Mouse (Mus musculus): Measurements from ENCODE around the gene Gdap1l1.

Gdap1l1 gene

DNA sequence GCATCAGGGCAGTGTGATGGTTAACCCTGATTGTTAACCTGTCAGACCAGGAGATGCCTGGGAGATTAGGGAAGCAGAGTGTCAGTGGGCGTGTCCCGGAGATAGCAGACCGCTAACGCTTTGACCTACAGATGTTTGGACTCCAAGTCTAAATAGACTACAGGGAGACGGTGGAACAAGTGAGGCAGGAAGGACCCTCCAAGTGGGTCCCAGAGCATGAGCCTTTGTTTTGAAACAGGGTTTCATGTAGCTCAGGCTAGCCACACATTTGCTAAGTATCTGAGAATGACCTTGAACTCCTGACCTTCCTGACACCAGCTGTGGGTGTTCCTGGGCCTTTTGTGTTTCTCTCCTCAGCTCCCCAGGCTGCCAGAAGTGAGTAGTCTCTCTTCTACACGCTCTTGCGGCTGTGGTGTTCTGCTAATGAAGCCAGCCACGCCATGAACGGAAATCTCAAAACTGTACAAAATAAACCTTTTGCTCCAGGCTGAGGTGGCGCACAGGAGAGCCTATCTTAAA lies 25.0 kb downstream of the Gdap1l1 start:
- peak; percentile 98 for DNase-seq (ENCODE audit: low read depth, low spot score)

DNA sequence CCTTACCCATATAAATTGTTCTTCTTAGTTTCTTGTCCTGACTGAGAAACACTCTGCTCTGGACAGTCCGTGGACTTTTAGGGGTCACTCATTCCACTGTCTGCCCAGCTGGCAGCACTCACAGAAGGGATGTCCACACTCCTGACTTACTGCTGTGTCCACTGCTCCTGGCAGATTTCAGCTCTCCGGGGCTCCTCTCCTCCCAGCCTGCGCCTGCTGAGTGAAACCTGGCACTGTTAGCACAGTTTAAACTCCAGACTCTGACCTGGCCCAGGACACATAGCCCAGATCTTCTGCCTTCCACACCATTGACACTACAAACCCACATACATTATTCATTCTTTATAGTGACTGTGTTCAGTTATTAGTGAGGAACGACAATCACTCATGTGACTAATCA lies 25.7 kb downstream of the Gdap1l1 start:
- DNase-seq (ENCODE audit: low read depth, low spot score) = no peak

DNA sequence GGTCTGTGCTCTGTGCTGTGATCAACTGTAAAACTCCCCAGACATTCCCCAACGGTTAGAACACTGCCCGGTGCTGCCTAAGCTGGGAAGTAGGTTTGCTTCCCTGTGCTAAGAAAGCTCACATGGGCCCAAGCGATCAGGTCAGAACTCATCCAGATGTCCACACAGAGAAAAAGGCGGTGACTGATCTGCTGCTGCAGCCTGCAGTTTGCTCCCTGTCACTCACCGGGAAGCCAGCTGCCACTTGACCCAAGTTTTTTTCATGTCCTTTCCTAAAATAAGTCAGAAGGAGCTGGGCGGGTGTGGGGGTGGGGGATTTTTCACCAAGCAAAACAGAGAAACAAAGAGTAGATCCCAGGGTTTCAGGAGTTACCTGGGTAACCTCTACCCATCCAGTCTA lies 26.3 kb downstream of the Gdap1l1 start:
- no peak for DNase-seq (ENCODE audit: low read depth, low spot score)

DNA sequence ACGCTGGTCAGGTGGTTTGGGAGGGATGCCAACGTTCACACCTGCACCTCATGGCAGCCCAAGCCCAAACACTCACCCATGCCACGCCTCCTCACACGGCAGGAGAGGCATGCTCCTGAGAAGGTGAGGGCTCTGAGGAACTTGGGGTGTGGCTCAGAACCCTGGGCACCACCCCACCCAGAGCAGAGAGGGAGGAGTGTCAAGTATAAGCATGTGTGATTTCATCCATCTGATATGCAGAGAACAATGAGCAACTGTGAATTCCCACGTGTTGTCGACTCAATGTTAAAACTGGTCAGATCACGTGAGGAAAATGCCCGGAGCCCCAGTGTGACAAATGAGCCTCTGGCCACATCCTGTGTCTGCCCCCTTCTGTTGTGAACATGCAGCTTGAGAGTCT lies 28.5 kb downstream of the Gdap1l1 start:
- DNase-seq (ENCODE audit: low read depth, low spot score) = no peak

DNA sequence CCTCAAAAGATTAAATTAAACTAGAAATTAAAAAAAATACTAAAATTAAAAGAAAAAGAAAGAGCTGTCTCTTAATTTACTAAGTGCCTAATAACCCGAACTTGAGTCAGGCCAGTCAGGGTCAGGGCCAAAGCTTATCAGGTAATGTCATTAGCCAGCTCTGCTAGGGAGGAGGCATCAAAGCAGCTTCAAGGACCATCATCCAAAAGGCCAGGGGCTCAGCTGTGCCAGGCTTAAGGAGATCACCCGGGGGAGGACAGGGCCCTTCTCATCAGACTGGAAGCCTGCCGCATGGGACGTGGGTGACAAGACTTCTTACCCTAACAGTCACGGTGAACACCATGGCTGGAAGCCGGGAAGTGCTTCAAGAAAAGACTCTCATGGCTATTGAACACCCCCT lies 29.3 kb downstream of the Gdap1l1 start:
- no peak for DNase-seq (ENCODE audit: low read depth, low spot score)

DNA sequence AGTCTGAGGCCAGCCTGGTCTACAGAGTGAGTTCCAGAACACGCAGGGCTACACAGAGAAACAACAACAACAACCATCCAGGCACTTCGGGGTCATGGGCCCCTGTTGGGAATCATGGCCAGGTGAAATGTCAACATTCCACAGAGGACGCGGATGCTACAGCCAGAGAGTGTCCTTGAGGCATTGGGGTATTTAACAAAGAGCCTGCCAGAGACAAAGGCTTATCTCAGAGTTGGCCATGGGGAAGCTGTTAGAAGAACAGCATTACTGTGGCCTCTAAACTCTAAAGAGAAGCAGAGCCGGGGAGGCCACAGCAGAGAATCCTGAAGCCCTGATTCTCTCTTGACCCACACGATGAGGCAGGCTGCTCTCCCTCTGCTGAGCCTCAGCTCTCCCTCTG lies 30.6 kb downstream of the Gdap1l1 start:
- no peak for DNase-seq (ENCODE audit: low read depth, low spot score)

DNA sequence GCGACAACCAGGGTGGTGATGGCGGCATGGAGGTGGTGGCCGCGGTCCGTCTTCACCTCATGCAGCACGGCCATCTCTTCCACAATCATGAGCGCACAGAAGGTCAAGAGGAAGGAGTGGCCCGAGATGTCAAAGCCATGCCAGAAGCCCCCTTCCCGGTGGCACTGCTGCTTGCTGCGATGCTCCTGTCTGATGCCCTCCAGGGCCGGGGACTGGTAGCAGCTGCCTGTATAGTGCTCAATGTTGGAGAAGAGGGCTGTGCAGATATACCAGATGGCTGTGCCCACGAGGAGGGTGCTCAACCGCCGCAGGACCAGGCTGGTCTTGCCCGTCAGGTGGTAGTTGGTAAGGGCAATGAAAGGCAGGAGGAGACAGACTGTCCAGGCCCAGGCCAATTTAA lies 31.4 kb downstream of the Gdap1l1 start:
- no peak for DNase-seq (ENCODE audit: low read depth, low spot score)

DNA sequence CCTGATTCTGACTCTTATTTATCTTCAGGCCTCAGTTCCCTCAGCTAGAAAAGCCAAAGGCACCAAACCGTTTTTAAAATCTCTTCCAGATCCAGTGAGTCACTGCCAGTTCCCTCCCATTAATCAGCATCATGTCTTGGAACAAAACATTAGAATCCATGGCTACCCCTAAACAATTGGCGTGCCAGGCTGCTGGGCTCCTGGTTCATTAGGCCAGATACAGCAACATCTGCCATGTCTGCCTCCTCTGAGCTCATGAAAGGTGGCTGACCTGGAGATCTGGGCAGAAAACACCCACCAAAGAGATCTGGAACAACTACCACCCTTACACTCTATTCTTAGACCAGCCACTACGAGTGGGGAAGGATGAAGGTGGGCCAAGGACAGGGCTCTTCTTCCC lies 32.9 kb downstream of the Gdap1l1 start:
- DNase-seq (ENCODE audit: low read depth, low spot score) = no peak

DNA sequence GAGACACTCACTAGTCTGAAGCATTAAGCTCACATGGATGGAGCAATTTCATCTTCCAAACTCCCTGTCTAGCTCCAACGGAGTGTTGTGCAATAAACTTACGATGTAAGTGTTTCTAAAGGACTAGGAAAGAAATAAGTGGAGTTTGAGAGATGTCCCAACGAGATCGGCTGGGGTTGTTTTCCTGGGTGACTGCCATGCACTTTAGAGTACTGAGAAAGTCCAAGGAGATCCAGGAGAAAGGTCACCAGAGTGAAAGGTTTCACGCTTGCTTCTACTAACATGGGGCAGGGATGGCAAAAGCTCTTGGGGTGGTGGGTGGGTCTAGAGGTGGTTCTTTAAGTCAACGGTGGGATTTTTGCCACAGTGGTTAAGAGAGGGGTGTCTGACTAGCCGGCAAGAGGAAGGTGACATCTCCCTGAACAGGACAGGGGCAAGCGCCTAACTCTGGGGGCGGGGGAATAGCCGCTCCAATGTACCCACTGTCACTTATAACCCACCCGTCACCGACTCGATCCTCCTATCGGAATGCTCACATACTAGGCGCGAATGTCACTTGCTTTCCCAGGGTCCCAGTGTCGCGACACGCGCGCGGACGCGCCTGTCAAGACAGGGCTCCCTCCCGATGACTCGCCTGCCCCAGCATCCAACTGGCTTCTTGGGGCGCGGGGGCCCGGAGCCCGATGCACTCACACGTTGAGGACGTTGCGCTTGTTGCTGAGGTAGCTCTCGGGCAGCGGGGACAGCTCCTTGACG lies 33.6 kb downstream of the Gdap1l1 start:
- no peak for DNase-seq (ENCODE audit: low read depth, low spot score)

DNA sequence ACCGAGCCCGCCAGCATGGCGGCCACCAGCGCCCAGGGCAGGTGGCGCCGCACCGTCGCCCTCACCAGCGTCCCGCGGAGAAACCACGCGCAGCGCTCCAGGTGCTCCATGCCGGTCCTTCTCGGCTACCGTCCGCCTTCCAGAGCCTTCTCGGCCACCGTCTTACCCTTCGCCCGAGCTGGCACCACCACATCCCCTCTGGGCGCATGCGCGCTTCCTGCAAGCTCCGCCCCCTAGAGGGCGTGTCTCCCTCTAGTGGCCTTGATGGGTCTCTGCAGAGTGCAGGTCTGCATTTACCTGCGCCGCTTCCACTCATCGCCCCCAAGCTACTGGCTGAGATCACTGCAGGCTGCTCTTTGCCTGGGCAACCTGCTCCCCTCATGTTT lies 34.2 kb downstream of the Gdap1l1 start, which contains the start of gene Fitm2:
Gene Fitm2 (minus strand): TSS at position 164 of the 386 bp plus-strand sequence.
- DNase-seq (ENCODE audit: low read depth, low spot score) = peak; percentile 99

DNA sequence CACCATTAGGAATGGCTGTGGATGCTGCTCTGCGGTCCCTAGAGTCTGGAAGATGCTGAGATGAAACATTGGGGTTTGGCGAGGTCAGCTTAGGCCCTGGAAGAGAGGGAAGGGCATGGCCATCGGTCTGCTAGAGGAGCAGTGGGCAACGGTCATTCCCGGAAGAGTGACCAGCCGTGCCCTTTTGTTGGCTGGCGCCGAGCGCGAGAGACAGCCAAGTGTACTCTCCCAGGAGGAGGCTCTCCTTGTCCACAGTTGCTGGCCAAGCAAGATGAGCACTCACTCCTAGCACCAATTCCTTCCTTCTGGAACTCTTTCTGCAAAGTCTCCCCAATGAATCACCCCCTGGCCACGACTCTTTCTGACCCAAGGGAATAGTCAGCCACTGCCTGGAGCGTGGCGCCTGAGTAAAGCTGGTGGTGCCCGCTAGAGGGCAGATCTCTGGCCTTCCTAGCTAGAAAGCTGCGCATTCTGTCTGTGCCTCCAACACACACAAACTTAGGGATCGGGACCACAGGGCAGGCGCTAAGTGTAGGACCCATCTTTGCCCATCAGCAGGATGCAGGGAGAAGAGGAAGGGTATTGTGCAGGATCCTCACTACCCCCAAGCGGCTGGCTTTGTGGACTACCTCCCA lies 42.0 kb downstream of the Gdap1l1 start:
- DNase-seq (ENCODE audit: low read depth, low spot score) = peak; percentile 79

DNA sequence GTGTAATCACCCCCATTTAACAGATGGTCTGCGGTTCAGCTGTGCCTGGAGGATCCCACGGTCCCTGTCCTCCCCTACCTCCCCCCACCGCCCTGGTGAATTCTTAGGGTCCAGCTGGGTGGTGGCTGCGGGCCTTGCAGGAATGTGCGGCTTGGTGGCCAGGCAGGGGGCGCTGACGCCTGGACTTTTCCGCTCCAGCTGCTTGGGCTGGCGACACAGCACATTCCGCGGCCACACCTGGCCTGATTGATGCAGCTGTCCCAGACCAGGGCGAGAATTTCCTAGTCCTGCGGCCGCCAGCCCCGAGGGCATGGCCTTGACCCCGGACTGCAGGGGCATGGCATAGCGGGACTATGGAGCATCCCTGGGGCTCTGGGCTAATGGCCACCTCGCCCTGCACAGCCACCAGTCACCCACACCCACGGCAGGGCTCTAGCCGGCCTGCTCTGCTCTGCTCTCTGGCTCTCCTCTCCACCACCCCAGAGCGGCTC lies 43.3 kb downstream of the Gdap1l1 start:
- peak; percentile 49 for DNase-seq (ENCODE audit: low read depth, low spot score)

DNA sequence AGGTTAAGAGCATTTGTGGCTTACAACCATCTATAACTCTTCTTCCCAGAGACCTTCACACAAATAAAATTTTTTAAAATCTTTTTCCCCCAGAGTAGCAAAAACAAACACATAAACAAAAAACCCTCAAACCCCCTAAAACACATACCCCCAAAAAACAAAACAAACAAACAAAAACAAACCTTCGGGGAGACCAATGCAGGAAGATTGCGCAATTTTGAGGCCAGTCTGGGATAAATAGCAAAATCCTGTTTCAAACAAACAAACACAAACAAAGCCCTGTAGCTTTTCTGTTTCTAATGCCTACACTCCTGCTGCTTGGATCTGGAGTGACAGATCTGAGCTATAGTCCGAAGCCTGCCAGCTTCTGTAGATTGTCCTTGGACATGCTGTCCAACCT lies 49.1 kb downstream of the Gdap1l1 start:
- no peak for DNase-seq (ENCODE audit: low read depth, low spot score)

DNA sequence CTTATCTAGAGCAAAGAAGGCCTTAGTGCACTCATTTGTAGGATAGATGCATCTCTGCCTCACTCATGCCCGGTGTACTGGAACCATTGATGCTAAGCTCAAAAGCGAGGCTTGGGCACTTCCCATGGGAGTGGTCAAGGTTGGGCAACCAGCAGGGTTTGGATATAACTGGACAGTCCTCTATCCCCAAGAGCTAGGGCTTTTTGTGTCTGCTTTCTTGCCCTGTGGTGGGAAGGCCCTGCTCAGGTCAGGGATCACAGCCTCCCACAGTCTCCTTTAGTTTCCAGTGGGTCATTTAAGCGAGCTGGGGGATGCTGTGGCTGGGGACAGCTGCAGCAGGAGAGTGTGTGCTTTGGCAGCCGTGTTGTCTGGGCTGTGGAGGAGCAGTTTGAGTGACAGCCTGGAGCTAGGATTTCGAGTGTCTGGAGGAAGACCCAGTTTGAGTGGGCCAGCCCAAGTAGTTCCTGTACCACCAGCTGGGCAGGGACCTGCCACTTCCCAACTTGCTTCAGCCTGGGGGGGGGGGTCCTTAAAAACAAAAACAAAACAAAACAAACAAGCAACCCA lies 51.5 kb downstream of the Gdap1l1 start:
- DNase-seq (ENCODE audit: low read depth, low spot score) = no peak

DNA sequence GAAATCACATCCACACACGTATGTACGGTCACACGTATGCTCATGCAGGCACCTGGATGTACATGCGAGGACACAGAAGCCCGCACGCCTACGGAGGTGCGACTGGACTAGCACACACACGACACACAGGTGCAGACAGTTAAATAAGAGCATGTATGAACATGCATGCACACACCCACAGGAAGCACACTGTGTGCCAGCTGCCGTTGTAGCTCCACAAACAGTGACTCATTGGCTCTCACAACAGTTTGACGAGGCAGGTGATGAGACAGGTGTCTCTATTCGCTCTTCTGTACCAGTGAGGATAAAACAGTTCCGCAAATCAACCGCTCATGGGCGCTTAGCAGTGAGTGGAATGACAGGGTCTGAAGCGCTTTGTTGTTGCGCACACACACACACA lies 52.4 kb downstream of the Gdap1l1 start:
- no peak for DNase-seq (ENCODE audit: low read depth, low spot score)

DNA sequence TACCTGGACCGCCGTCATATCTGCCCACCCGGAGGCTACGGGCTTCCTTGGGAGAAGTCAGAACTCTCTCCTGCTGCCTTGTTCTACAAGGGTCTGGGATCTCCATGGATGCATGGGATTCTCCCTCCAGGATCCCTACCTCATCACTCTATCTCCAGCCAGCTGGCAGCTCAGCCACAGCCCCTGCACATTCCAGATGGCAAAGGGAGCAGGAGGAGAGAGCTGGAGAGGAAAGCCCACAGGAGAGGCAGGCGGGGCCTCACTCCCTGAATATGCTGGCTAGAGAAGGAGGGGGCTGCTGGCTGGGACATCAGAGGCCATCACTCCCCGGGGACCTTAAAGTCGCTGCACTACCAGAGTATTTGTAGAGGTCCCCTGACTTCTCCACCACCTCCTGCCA lies 53.1 kb downstream of the Gdap1l1 start:
- DNase-seq (ENCODE audit: low read depth, low spot score) = no peak

DNA sequence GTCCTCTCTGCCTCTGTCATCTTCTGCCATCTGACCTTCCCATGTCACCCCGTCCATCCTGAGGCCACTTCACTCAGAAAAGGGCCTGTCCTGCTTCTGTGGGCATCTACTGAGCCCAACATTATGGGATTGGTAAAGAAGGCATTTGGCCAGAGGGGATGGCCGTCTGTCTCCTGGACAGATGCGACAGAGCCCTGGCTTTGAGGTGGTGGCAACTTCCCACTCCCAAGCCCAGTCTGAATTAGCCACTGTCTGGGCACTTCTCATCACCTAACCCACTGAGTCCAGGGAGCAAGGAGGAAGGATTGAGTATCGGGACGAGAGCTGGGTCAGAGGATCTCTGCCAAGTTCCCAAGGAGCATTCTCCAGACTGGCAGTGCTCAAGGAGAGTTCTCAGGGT lies 53.7 kb downstream of the Gdap1l1 start, which contains the start of gene R3hdml:
Gene R3hdml (plus strand): TSS at position 301 of the 400 bp plus-strand sequence.
- DNase-seq (ENCODE audit: low read depth, low spot score) = no peak

DNA sequence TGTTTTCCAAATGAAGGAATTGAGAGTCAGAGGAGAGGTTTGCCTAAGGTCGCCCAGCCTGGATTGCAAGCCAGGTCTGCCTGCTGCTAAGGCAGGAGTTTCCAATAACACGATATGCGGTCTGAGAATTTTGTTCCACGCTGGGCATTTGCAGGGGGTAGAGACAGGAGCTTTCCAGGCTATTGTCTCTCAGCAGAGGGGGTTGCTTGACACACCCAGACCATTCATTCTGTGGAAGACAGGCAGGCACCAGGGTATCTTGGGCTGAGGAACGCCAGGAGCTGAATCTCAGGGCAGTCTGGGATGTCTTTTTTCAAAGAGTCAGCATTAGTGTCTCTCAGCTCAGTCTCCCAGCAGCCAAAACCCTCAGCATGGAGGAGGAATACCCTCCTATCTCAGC lies 54.8 kb downstream of the Gdap1l1 start:
- DNase-seq (ENCODE audit: low read depth, low spot score) = peak; percentile 71

DNA sequence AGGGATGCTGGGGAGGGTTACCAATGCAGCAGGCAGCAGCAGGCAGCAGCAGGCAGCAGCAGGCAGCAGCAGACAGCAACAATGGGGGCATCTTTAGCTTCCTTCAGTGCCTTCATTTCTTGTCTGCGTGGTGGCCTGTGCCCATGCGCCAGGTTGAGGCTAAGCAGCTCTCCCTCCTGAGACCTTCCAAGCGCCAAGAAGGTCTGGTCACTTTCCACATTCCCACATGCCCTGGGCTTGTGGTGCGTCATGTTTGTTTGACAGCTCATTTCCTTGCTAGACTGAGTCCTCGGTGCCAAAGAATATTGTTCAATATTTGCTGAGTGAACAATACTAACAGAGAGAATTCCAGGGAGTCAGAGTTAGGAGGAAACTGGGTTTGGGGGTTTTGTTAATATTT lies 55.7 kb downstream of the Gdap1l1 start:
- DNase-seq (ENCODE audit: low read depth, low spot score) = no peak

DNA sequence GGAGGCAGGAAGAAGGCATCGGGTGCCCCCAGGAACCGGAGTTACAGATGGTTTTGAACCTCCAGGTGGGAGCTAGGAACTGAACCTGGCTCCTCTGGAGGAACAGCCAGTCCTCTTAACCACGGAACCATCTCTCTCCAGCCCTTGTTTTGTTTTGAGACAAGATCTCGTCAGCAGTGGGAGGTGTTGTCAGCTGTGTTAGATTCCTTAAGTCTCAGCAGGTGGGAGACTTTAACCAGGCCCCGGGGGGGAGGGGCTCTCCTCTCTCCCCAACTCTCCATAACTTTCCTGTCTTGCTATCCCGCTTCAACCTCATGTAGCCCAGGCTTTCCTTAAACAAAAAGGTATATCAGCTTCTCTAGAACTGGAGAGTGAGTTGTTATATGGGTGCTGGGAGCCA lies 56.2 kb downstream of the Gdap1l1 start:
- DNase-seq (ENCODE audit: low read depth, low spot score) = peak; percentile 56

DNA sequence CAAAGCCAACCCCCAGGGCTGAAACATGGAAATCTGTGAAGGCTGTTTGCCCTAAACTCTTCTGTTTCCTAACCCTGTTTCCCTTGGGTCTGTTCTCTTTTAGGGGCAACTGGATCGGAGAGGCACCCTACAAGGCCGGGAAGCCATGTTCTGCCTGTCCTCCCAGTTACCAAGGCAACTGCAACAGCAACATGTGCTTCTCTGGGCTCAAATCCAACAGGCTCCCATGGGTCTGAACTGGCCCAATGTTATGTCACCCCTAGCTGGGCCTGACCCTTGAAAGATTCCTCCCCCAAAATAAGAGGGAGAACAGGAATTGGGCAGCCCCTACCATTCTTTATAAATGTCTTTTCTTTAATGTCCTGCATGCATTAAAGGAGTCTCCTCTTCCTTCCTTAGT lies 63.9 kb downstream of the Gdap1l1 start:
- DNase-seq (ENCODE audit: low read depth, low spot score) = no peak

DNA sequence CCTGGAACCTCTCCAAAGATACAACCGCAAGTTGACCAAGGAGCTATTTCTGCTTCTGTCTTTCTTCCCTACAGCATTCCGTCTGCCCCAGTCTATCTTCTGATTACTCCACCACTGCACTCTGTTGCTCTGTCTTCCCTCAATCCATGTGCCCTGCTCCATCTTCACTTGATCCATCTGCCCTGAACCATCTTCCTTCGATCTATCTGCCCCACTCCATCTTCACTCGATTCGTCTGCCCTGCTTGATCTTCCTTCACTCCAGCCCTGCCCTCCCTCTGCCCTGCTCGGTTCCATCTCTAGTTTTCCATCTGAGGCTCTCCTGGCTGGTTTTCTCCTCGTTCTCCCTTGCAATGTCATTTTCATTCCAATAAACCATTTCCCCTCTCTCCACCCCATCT lies 64.9 kb downstream of the Gdap1l1 start:
- DNase-seq (ENCODE audit: low read depth, low spot score) = peak; percentile 47
